Mouse (Mus musculus): Measurements from ENCODE around the gene Gm28490.
"Not testable (repeated sequence)": the region's sequence is repeated elsewhere in the genome, so short reads cannot be mapped to it uniquely, and the experiment has no call there.

Gm28490 gene

GRCm38 (mm10) chrY:31634656-31635055 is at the start of gene Gm28490:
Gene Gm28490, minus strand, starts transcription at chrY:31634756.
- DNase-seq (ENCODE audit: low read depth, low spot score) = not testable (repeated sequence)
